Mouse (Mus musculus) left cerebral cortex, adult 2 months (tissue): ENCODE results near the gene Adamts12. TPM values are rescaled to one million over a fixed set of nuclear protein-coding genes. Genes with fewer than 3 reads are reported as not detected.

Experiments used
- DNase-seq, 2 experiments: peaks; one replicate each; pipeline ENCODE4 v3.0.0; 2021 to 2022; ENCODE audit warnings: low spot score in 2 of 2, mixed read lengths in 1 of 2; ENCODE audit errors: extremely low spot score in 1 of 2
- H3K27ac ChIP-seq: fragments of 200-600 bp; 2 replicates; pipeline ENCODE4 v1.8.1; 2022
- H3K4me3 ChIP-seq: fragments of 200-600 bp; 2 replicates; pipeline ENCODE4 v1.8.1; 2022
- CTCF ChIP-seq: fragments of 200-600 bp; IDR thresholded peaks from 2 replicates; pipeline ENCODE4 v1.8.1; 2022; ENCODE audit warnings: antibody characterized with exemption, mild to moderate bottlenecking, moderate library complexity
- intact Hi-C: fragments of 180-260 bp; cut with DNase I; formaldehyde crosslinking; loops from one replicate; pipeline ENCODE4 v1.15.1; 2025
- total RNA-seq, 2 experiments: library from RNA; stranded (reverse); gene quantifications; 2 replicates each; pipeline ENCODE4 v1.2.3; 2021

The Adamts12 gene
- total RNA-seq, 2 experiments from 2014 or later: 0.48 to 0.58 TPM

DNA sequence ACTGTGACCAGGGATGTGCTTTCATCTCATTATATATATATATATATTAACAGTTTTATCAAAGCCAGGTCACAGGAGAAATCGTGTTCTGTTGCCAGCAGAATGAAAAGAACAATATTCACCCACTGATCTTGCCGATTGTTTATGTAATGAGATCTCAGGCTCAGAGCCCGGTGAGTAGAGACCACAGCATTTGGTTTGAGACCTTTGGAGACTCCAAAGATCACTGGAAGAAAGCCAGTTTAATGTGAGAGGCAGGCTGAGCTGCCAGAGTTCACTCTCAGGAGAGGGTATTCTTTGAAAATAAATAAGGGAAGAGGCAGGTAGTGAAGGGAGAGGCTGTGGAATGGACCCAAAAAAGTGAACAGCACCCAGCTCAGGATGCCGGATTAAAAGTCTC is 122.1 kb downstream of the Adamts12 start:
- Histone ChIP-seq H3K27ac (no peak overlapping the region), H3K4me3 (no peak overlapping the region)
- DNase-seq: no peak
- intact Hi-C loops: no loop called here
- no peak for TF ChIP-seq CTCF

DNA sequence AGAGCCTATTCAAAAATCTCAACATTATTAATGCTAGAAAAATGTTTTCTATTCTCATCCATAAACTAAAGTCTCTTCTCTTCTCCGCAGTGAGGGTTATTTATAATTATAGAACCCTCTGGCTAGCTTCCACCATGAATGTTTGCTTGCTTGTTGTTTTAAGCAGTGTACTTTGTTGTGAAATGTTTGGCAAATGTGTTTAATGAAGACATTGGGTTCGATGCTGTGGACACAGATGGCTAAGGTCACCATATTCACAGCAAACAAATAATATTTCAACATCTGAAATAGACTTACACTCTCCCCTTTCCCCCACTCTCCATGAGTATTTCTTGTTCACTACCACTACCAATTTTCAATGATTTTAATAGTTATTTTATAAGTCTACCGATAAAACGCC is 125.9 kb downstream of the Adamts12 start:
- no peak for DNase-seq
- intact Hi-C loops: no loop called here
- TF ChIP-seq CTCF: no peak
- H3K4me3 ChIP-seq: no peak overlapping the region
- H3K27ac ChIP-seq: no peak overlapping the region

- intact Hi-C loops: no loop called here
- no peak for DNase-seq
- Histone ChIP-seq H3K4me3 (no peak overlapping the region), H3K27ac (no peak overlapping the region)
- TF ChIP-seq CTCF: no peak
These were observed 128.2 kb downstream of the Adamts12 start for GRCm38 (mm10) chr15:11192762-11193161.

GRCm38 (mm10) chr15:11197051-11197450 is 132.5 kb downstream of the Adamts12 start:
- no peak for TF ChIP-seq CTCF
- intact Hi-C loops: no loop called here
- no peak overlapping the region for H3K4me3 ChIP-seq
- no peak overlapping the region for H3K27ac ChIP-seq
- DNase-seq: no peak

DNA sequence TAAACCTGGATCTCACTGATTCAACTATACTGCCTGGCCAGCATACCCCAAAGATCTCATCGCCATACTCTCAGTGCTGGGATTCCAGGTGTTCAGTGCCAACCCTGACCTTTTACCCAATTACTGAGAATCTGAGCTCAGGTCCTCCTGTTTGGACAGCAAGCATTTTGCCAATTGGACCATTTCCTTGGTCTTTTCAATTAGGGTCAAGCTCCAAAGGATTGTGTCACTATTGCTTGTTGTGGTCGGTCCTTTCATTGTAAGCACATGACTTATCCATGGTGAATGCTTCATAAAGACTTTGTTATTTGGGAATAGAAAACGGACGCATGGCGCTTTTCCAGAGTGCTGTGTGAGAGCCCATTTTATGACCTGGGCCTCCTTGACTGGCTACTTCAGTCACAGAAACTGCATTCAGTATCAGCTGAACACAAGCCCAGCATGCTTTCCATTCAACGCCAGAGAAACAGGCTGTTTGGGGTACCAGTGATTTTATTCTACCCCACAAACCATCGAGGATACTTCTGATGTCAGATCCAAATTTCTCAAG is 133.7 kb downstream of the Adamts12 start:
- no peak for DNase-seq
- no peak overlapping the region for H3K27ac ChIP-seq
- intact Hi-C loops: no loop called here
- no peak overlapping the region for H3K4me3 ChIP-seq
- no peak for TF ChIP-seq CTCF

DNA sequence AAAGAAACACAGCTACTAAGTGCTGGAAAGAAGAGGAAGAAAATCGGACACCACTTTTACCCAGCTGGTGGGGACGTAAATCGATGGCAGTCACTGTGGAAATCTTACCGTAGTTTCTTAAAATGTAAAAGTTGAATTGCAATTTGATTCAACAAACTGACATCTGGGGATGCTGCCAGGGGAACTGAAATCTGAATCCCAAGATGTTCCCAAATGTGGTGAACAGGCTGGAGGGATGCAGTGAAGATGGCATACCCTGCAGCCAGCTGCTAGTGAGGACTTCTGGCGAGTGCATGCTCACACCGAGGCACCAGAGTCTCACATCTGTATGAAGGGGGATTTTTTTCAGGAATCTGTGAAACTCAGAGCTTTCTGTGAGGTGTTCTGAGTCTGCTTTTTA is 138.5 kb downstream of the Adamts12 start:
- TF ChIP-seq CTCF: no peak
- intact Hi-C loops: no loop called here
- Histone ChIP-seq H3K4me3 (no peak overlapping the region), H3K27ac (no peak overlapping the region)
- no peak for DNase-seq

DNA sequence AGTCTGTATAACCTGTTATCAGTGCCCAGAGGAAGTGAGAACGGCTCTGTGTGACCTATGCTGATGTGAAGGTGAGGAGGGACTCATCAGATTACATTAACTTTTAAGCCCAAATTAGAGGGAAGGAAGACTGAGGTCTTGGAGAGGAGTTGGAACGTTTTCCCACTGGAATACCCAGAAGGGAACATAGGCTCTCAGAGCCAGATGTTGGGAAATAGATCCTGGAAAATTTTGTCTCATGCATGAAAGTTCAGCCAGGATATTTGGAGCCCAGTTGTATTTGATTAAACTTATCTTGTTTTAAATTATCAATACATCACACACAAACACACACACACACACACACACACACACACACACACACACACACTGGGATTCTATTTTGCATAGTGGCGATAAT is 140.3 kb downstream of the Adamts12 start:
- no peak for TF ChIP-seq CTCF
- DNase-seq: no peak
- Histone ChIP-seq H3K4me3 (no peak overlapping the region), H3K27ac (no peak overlapping the region)
- intact Hi-C loops: no loop called here

DNA sequence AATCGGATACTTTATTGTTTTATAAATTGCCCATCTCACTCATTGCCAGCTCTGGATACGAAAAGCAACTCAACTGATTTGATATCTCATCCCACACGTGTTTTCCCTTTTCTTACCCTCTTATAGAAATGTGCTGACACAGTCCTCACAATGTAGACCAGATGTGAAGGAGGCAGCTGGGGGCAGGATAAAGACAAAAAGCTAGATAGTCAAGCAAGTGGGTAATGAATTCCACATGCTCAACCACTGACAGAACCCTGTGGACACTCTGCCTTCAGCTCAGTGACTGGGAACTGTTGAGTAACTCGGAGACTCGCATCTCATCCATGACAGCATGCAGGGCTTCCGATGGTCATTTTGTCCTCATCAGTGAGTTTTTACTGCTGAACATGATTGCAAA is 146.4 kb downstream of the Adamts12 start:
- no peak for DNase-seq
- no peak overlapping the region for H3K27ac ChIP-seq
- TF ChIP-seq CTCF: no peak
- intact Hi-C loops: no loop called here
- H3K4me3 ChIP-seq: no peak overlapping the region

GRCm38 (mm10) chr15:11233906-11234632 is 169.5 kb downstream of the Adamts12 start:
- Histone ChIP-seq H3K4me3 (no peak overlapping the region), H3K27ac (no peak overlapping the region)
- intact Hi-C loops: no loop called here
- no peak for DNase-seq
- no peak for TF ChIP-seq CTCF

- Histone ChIP-seq H3K4me3 (no peak overlapping the region), H3K27ac (no peak overlapping the region)
- intact Hi-C loops: no loop called here
- DNase-seq: no peak
- TF ChIP-seq CTCF: no peak
These were observed 175.8 kb downstream of the Adamts12 start for GRCm38 (mm10) chr15:11240406-11240805.

GRCm38 (mm10) chr15:11241288-11241687 is 176.7 kb downstream of the Adamts12 start:
- DNase-seq: no peak
- intact Hi-C loops: no loop called here
- H3K4me3 ChIP-seq: no peak overlapping the region
- no peak overlapping the region for H3K27ac ChIP-seq
- no peak for TF ChIP-seq CTCF

DNA sequence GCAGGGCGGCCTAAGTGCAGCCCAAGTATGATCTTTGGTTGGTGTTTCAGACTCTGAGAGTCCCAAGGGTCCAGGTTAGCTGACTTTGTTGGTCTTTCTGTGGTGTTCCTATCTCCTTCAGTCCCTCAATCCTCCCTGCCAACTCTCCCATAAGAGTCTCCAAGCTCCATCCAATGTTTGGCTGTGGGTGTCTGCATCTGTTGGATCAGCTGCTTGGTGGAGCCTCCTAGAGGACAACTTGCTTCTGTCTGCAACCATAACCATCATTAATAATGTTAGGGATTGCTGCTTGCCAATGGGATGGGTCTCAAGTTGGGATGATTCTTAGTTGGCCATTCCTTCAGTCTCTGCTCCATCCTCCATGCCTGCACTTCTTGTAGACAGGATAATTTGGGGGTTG is 181.8 kb downstream of the Adamts12 start:
- Histone ChIP-seq H3K4me3 (no peak overlapping the region), H3K27ac (no peak overlapping the region)
- intact Hi-C loops: no loop called here
- no peak for DNase-seq
- TF ChIP-seq CTCF: no peak
